Mouse (Mus musculus): ENCODE data around the gene Gm7356. TPM values are rescaled to one million over a fixed set of nuclear protein-coding genes. Genes with fewer than 3 reads are reported as not detected.

The Gm7356 gene
- polyA plus RNA-seq, 1 experiment from 2014 or later: not detected

Other genes starting within 250 kb of the Gm7356 start
- 137 and 159 TPM in 2 replicates for gene Afdn, start 243.2 kb downstream of the Gm7356 start, polyA plus RNA-seq (2015; fragmentation: Nextera tagmentation; extraction: Ambion mirVana)
- 19.2 and 20.6 TPM in 2 replicates for gene Tcte2, start 241.9 kb downstream of the Gm7356 start, polyA plus RNA-seq (2015; fragmentation: Nextera tagmentation; extraction: Ambion mirVana)
- not detected in 2 replicates for gene Gm7168, start 55.3 kb downstream of the Gm7356 start, polyA plus RNA-seq (2015; fragmentation: Nextera tagmentation; extraction: Ambion mirVana)
- gene Gm7358, start 55.8 kb upstream of the Gm7356 start, polyA plus RNA-seq (2015; fragmentation: Nextera tagmentation; extraction: Ambion mirVana): not detected in 2 replicates
- gene Dact2, start 200.6 kb upstream of the Gm7356 start, polyA plus RNA-seq (2015; fragmentation: Nextera tagmentation; extraction: Ambion mirVana): 0.88 and 0.91 TPM in 2 replicates

Measured in forebrain, embryonic 13.5 days (tissue).